Mouse (Mus musculus) ES-Bruce4 (cell line): ENCODE data around the gene Tmem141.

ENCODE experiments used
- CTCF ChIP-seq: IDR thresholded peaks from one replicate; pipeline ENCODE4 v1.8.1; 2011; ENCODE audit warnings: low read depth, low read length
- EP300 ChIP-seq: IDR thresholded peaks from 2 replicates; pipeline ENCODE4 v1.6.1; 2011; ENCODE audit warnings: low read depth, low read length; ENCODE audit not compliant: insufficient read depth
- POLR2A ChIP-seq: IDR thresholded peaks from one replicate; pipeline ENCODE4 v1.8.1; 2011; ENCODE audit warnings: low read length; ENCODE audit not compliant: insufficient read depth

DNA sequence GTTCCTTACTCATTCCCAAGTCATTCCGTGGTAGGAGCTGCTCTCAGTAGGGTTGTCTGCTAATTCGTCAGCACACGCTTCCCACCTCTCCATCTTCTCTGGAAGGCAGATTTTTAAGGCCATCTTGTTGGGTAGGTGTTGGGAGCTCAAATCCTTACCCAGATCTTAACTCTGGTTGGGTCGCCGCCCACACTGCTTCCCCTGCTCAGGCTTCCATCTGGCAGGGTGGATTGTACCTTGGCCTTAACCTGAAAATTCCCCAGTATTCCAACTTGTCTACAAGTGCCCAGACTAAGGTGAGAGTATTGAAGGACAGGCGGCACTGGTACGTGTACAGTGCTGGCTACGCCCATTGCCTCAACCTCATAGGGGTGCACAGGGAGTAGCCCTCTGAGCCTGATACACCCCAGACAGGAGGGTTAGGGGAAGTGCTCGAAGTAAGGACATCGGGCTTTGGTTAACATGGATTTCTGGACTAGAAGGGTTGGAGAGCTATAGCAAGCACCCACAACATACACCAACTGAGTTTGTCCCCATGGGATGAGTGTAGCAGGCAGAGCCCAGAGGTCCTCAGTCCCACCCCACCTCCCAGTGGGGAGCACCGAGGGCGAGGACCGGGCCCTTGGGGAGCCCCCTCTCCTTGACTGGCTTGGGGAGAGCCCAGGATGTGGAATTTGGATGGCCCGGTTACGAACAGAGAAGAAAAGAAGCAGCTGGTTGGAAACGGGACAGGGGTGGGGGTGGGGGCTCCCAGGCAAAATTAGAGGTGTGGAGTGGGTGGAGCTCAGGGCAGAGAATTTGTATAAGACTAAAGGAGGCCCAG, 45.6 kb downstream of the Tmem141 start:
- no peak for TF ChIP-seq EP300
- no peak for TF ChIP-seq CTCF
- TF ChIP-seq POLR2A: no peak
